Mouse (Mus musculus) midbrain, embryonic 13.5 days (tissue): ENCODE measurements around the gene Fto. TPM values are rescaled to one million over a fixed set of nuclear protein-coding genes. Genes with fewer than 3 reads are reported as not detected.
A peak's percentile ranks its signal among the peaks of the same experiment; 100 is the strongest.

Source experiments
- ATAC-seq: fragments of 200-750 bp; cut with Nextera tagmentation; 2 replicates; pipeline ENCODE4 v1.8.0; 2017; ENCODE audit warnings: mild to moderate bottlenecking, moderate TSS enrichment, moderate library complexity
- H3K27ac ChIP-seq: fragments of 300-500 bp; sonication (generic); 2 replicates; pipeline ENCODE4 v1.5.1; 2015; ENCODE audit warnings: inconsistent platforms, mild to moderate bottlenecking, moderate library complexity
- H3K27me3 ChIP-seq: fragments of 300-500 bp; sonication (generic); 2 replicates; pipeline ENCODE4 v1.6.1; 2015; ENCODE audit warnings: mild to moderate bottlenecking, inconsistent platforms
- H3K36me3 ChIP-seq: fragments of 300-500 bp; sonication (generic); 2 replicates; pipeline ENCODE4 v1.6.1; 2015; ENCODE audit warnings: mild to moderate bottlenecking, inconsistent platforms
- H3K4me1 ChIP-seq: fragments of 300-500 bp; sonication (generic); replicated peaks from 2 replicates; pipeline ENCODE4 v1.6.1; 2015; ENCODE audit warnings: inconsistent platforms
- H3K4me2 ChIP-seq: fragments of 300-500 bp; sonication (generic); replicated peaks from 2 replicates; pipeline ENCODE4 v1.6.1; 2015; ENCODE audit warnings: moderate library complexity, mild to moderate bottlenecking, inconsistent platforms
- H3K4me3 ChIP-seq: fragments of 300-500 bp; sonication (generic); replicated peaks from 2 replicates; pipeline ENCODE4 v1.5.1; 2015; ENCODE audit warnings: mild to moderate bottlenecking, inconsistent platforms
- H3K9ac ChIP-seq: fragments of 300-500 bp; sonication (generic); replicated peaks from 2 replicates; pipeline ENCODE4 v1.6.1; 2015; ENCODE audit warnings: mild to moderate bottlenecking, inconsistent platforms
- H3K9me3 ChIP-seq: fragments of 300-500 bp; sonication (generic); 2 replicates; pipeline ENCODE4 v1.6.1; 2016; ENCODE audit warnings: mild to moderate bottlenecking, inconsistent platforms
- WGBS: fragments of 180-500 bp; shearing (Covaris S2); methylation state at CpG from one replicate; pipeline ENCODE4 v1.1.7; 2015; 5-methylcytosine and 5-hydroxymethylcytosine counted together
- polyA plus RNA-seq: library from polyadenylated mRNA; unstranded; fragments of >200 nt; fragmentation: Nextera tagmentation; extraction: Ambion mirVana; gene quantifications from 2 replicates; pipeline ENCODE4 v1.2.1, GENCODE M21; 2015

The Fto gene
- polyA plus RNA-seq, 1 experiment from 2014 or later = 128 TPM

DNA sequence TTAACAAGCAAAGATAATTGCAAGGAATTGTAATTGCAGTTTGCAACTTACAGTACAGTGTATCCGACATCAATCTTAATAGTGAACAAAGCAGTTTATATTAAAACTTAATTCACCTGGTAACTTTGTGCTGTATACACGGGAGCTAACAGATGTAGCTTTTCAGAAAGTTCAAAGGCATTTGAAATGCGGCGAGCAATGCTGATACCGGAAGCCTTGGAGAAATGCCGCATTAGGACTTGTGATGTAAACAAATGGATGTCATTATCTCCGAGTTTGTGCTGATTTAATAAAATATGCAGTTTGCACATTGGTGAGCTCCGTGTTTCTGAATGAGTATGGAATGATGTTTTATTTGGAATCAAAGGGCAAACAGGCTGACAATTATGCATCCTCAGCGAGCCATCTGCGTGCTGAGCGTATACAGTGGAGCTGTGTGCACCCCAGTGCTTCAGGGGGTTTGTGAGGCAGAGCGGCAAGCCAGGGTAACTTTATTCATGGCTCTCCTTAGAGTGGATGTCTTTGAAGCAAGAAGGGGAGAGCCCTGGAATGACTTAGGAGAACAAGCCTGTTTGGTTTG, 280.0 kb downstream of the Fto start:
- 29% methylated on average over 12 of the region's 12 CpGs for WGBS
- Histone ChIP-seq H3K27me3 (0 out of 2 replicates have a peak, but pooled peaks cover 4% of the 10 kb centered on the region), H3K4me3 (no peak overlapping the region), H3K9me3 (no peaks in the 10 kb centered on the region), H3K4me1 (peaks cover 28% of the 10 kb centered on the region), H3K27ac (no peak overlapping the region), H3K9ac (no peak overlapping the region; the same call in 1 of the 2 replicates), H3K4me2 (peak overlapping the region; percentile 33), H3K36me3 (no peaks in the 10 kb centered on the region)
- ATAC-seq = no peak

DNA sequence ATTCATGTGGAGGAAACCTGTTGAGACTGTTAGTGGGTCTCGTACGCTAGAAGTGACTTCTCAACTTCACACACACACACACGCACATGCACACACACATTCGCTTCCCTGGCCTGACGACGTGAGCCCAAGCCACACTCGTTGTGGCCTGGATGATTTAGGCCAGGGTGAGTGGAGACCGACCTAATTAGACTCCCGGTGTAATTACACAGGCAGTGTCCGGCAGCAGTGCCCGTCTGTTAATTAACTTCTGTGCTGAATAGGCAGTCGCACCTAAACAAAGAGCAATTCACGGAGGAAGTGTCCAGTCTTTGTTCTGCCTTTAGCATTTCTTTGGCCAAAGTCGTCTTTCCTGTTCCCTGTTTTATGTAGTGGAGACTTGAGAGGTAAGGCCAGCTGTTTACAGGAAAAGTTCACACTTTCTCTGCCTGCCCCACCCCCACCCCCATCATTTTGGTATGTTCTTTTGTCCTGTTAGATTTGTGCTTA, 286.1 kb downstream of the Fto start:
- H3K9ac ChIP-seq = no peak overlapping the region
- no peaks in the 10 kb centered on the region for H3K36me3 ChIP-seq
- WGBS = 50% methylated on average over 14 of the region's 14 CpGs
- no peak for ATAC-seq
- 0 out of 2 replicates have a peak, but pooled peaks cover 4% of the 10 kb centered on the region for H3K27me3 ChIP-seq
- H3K4me1 ChIP-seq = peaks cover 12% of the 10 kb centered on the region; the same call in 1 of the 2 replicates
- H3K27ac ChIP-seq = no peak overlapping the region
- H3K4me2 ChIP-seq = no peak overlapping the region
- H3K4me3 ChIP-seq = no peak overlapping the region
- no peaks in the 10 kb centered on the region for H3K9me3 ChIP-seq

- Histone ChIP-seq H3K27me3 (peaks cover 4% of the 10 kb centered on the region; the same call in 1 of the 2 replicates), H3K27ac (no peak overlapping the region), H3K36me3 (no peaks in the 10 kb centered on the region), H3K9ac (no peak overlapping the region), H3K9me3 (no peaks in the 10 kb centered on the region), H3K4me1 (peaks cover 15% of the 10 kb centered on the region), H3K4me2 (no peak overlapping the region), H3K4me3 (no peak overlapping the region)
- ATAC-seq = no peak
- WGBS = 92% methylated on average over 9 of the region's 9 CpGs
Measured at GRCm38 (mm10) chr8:91603751-91604150, 290.4 kb downstream of the Fto start.

- H3K4me3 ChIP-seq = no peak overlapping the region
- H3K27me3 ChIP-seq = peaks cover 14% of the 10 kb centered on the region; the same call in 1 of the 2 replicates
- H3K4me1 ChIP-seq = peaks cover 10% of the 10 kb centered on the region
- H3K9me3 ChIP-seq = no peaks in the 10 kb centered on the region
- no peak for ATAC-seq
- 90% methylated on average over 8 of the region's 8 CpGs for WGBS
- no peak overlapping the region for H3K27ac ChIP-seq
- H3K36me3 ChIP-seq = no peaks in the 10 kb centered on the region
- no peak overlapping the region for H3K9ac ChIP-seq
- no peak overlapping the region for H3K4me2 ChIP-seq
Measured at GRCm38 (mm10) chr8:91605901-91606300, 292.6 kb downstream of the Fto start.

DNA sequence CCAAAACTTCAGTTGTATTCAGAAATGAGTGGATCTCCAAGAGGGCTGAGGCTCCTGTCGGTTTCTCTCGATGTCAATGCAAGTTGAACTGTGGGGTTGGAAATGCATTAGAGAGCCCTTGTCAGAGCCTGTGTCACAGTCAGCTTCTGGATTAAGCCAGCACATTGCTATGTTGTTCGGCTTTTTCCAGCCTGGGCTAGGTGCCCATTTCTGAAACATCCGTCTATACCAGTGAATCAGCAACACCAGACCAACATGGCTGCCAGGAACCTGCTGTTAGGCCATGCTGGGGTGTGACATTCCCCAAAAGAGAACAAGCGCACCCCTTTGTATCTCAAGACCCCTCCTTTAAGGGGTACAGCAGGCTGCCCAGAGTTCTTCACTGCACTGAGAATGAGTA, 293.8 kb downstream of the Fto start:
- no peak for ATAC-seq

DNA sequence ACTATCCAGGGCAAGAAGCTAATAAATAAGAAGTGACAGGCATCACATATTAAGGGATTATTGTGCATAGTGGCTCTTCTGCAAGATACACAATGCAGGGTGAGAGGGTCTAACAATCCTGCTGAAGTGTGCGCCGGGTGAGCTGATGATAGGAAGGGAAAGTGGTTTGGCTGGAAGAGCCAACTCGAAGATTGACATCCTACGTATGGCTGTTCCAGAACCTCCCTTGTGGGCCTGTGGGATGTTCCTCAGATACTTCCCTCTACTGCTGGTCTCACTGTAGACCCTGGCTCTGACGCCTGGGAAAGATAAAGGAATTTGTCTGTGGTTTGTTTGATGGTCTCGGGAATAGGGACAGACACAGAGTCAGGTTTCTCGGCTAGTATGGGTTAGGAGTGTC, 297.9 kb downstream of the Fto start:
- peaks cover 29% of the 10 kb centered on the region for H3K27me3 ChIP-seq
- H3K27ac ChIP-seq = peak overlapping the region; percentile 54; the same call in 1 of the 2 replicates
- peak; percentile 18; the same call in 1 of the 2 replicates for ATAC-seq
- WGBS = 47% methylated on average over 7 of the region's 7 CpGs
- no peaks in the 10 kb centered on the region for H3K36me3 ChIP-seq
- H3K4me1 ChIP-seq = peaks cover 51% of the 10 kb centered on the region
- peak overlapping the region; percentile 29; the same call in 1 of the 2 replicates for H3K4me2 ChIP-seq
- H3K4me3 ChIP-seq = no peak overlapping the region
- no peak overlapping the region for H3K9ac ChIP-seq
- H3K9me3 ChIP-seq = no peaks in the 10 kb centered on the region

More for the DNA sequence above, 293.8 kb downstream of the Fto start:
- H3K9me3 ChIP-seq = no peaks in the 10 kb centered on the region
- no peak overlapping the region for H3K4me2 ChIP-seq
- no peak overlapping the region for H3K27ac ChIP-seq
- H3K9ac ChIP-seq = no peak overlapping the region
- H3K4me1 ChIP-seq = peaks cover 22% of the 10 kb centered on the region
- WGBS = 80% methylated on average over 5 of the region's 5 CpGs
- H3K36me3 ChIP-seq = no peaks in the 10 kb centered on the region
- no peak overlapping the region for H3K4me3 ChIP-seq
- H3K27me3 ChIP-seq = peaks cover 14% of the 10 kb centered on the region; the same call in 1 of the 2 replicates

DNA sequence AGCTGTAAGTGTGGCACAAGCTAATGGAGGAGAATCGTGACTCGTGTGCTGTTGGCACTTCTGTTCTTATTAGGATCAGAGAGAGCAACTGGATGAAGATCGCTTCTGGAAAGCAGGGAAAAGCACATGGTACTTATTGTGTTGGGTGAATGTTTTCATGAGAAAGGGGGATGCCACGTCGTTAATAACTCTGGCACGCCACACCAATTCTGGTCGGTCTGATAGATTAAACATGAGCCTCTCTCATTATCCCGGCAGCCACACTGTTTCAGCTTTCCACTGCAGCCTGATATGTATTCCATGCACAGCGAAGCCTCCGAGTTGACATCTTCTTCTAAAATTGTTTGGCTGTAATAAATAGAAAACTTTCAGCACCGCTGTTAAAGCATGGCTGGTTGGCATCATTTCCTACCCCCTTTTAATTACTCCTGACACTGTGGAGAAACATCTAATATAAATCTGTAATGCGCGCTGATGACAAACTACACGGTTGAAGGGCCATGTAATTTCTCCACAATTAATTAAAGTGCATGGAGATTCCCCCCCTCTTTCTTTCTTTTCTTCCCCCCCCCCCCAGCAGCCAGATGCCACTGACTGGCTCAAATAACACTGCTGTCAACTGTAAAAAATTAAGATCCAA, 298.5 kb downstream of the Fto start:
- peaks cover 53% of the 10 kb centered on the region for H3K4me1 ChIP-seq
- H3K9ac ChIP-seq = no peak overlapping the region
- H3K4me3 ChIP-seq = no peak overlapping the region
- H3K4me2 ChIP-seq = peak overlapping the region; percentile 29
- H3K27me3 ChIP-seq = peaks cover 33% of the 10 kb centered on the region
- H3K27ac ChIP-seq = peak overlapping the region; percentile 60
- no peaks in the 10 kb centered on the region for H3K9me3 ChIP-seq
- 27% methylated on average over 14 of the region's 14 CpGs for WGBS
- no peaks in the 10 kb centered on the region for H3K36me3 ChIP-seq
- ATAC-seq = peak; percentile 67

GRCm38 (mm10) chr8:91612387-91613130, 299.2 kb downstream of the Fto start:
- Histone ChIP-seq H3K36me3 (no peaks in the 10 kb centered on the region), H3K9ac (no peak overlapping the region; the same call in 1 of the 2 replicates), H3K4me1 (peaks cover 59% of the 10 kb centered on the region), H3K27ac (peak overlapping the region; percentile 60), H3K4me3 (no peak overlapping the region), H3K9me3 (no peaks in the 10 kb centered on the region), H3K4me2 (peak overlapping the region; percentile 29), H3K27me3 (peaks cover 33% of the 10 kb centered on the region)
- 31% methylated on average over 18 of the region's 18 CpGs for WGBS
- ATAC-seq = peak; percentile 34

DNA sequence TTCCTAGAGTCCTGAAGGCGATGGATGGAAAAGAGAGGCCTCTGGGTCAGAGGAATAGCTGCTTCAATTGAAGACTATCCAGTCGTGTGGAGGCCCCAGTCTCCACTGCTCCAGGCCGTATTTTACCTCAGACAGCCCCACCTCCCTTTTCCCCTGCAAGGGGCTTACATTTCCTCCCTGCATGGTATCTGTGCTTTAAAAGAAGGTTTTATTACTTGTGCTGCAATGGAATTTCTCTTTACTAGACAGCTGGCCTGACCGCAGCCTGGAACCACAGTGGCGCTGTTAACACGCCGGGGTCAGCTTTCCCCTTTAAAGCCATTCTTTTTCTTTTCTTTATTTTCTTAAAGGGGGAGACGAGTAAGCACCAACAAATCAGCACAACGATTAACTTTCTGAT, 300.3 kb downstream of the Fto start:
- Histone ChIP-seq H3K27me3 (peaks cover 29% of the 10 kb centered on the region), H3K9ac (no peak overlapping the region), H3K4me1 (peaks cover 70% of the 10 kb centered on the region), H3K9me3 (no peaks in the 10 kb centered on the region), H3K4me3 (no peak overlapping the region), H3K4me2 (no peak overlapping the region), H3K36me3 (no peaks in the 10 kb centered on the region), H3K27ac (peak overlapping the region; percentile 14; the same call in 1 of the 2 replicates)
- 15% methylated on average over 9 of the region's 9 CpGs for WGBS
- ATAC-seq = no peak

- H3K9ac ChIP-seq = no peak overlapping the region
- H3K4me1 ChIP-seq = peaks cover 73% of the 10 kb centered on the region
- H3K4me3 ChIP-seq = no peak overlapping the region
- H3K27ac ChIP-seq = no peak overlapping the region
- ATAC-seq = no peak
- H3K4me2 ChIP-seq = no peak overlapping the region
- WGBS = 84% methylated on average over 8 of the region's 8 CpGs
- no peaks in the 10 kb centered on the region for H3K9me3 ChIP-seq
- peaks cover 23% of the 10 kb centered on the region for H3K27me3 ChIP-seq
- H3K36me3 ChIP-seq = no peaks in the 10 kb centered on the region
Measured at GRCm38 (mm10) chr8:91615196-91615595, 301.9 kb downstream of the Fto start.

GRCm38 (mm10) chr8:91615781-91616683, 302.7 kb downstream of the Fto start:
- no peak overlapping the region for H3K4me3 ChIP-seq
- WGBS = 79% methylated on average over 11 of the region's 11 CpGs
- peaks cover 28% of the 10 kb centered on the region for H3K27me3 ChIP-seq

More at GRCm38 (mm10) chr8:91615781-91616683, 302.7 kb downstream of the Fto start:
- Histone ChIP-seq H3K4me2 (no peak overlapping the region), H3K4me1 (peaks cover 68% of the 10 kb centered on the region), H3K36me3 (no peaks in the 10 kb centered on the region), H3K9me3 (no peaks in the 10 kb centered on the region), H3K27ac (no peak overlapping the region), H3K9ac (no peak overlapping the region)
- no peak for ATAC-seq
